Mouse (Mus musculus): ENCODE measurements around the gene Stmn1.
"Not testable (repeated sequence)": the region's sequence is repeated elsewhere in the genome, so short reads cannot be mapped to it uniquely, and the experiment has no call there.

DNA sequence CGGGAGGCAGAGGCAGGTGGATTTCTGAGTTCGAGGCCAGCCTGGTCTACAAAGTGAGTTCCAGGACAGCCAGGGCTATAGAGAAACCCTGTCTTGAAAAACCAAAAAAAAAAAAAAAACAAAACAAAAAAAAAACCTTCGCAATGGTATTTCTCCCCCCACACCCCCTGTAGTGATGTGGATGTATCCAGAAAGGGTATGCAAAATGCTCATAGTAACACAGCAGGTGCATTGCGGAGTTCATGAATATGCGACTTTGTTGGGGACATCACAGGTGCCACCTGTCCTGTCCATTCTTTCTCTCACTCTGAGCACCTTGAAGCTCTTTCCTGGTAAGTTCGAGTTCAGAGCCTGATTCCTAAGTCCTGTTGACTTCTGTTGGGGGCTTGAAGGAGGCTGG, 26.0 kb downstream of the Stmn1 start:
- TF ChIP-seq CTCF (IDR thresholded peaks at IDR 0.05; ENCODE audit: borderline replicate concordance, extremely low read depth, insufficient read depth, insufficient read length); POLR2A (IDR thresholded peaks at IDR 0.05; ENCODE audit: borderline replicate concordance, extremely low read depth, insufficient read depth, insufficient read length, poor library complexity, severe bottlenecking): not testable (repeated sequence)

Data from brain, embryonic 14.5 days (tissue).